Mouse (Mus musculus) CH12.LX (cell line): Measurements from ENCODE around the gene Apoc2.

ENCODE experiments used
- CHD1 ChIP-seq: IDR thresholded peaks from 2 replicates; pipeline ENCODE4 v1.6.1; 2012; ENCODE audit warnings: low read depth, low read length, improper control_type of control experiment, inconsistent platforms
- CTCF ChIP-seq, 2 experiments: IDR thresholded peaks in 1 of 2; conservative IDR thresholded peaks in 1 of 2; 2 replicates each; pipeline ENCODE4 v1.5.1; 2011 to 2012; ENCODE audit warnings: low read depth in 2 of 2, low read length in 2 of 2, improper control_type of control experiment in 1 of 2, inconsistent platforms in 1 of 2, mild to moderate bottlenecking in 1 of 2, moderate library complexity in 1 of 2
- E2F4 ChIP-seq: IDR thresholded peaks from 2 replicates; pipeline ENCODE4 v1.6.1; 2011; ENCODE audit warnings: low read depth, low read length, improper control_type of control experiment; ENCODE audit not compliant: insufficient replicate concordance
- EP300 ChIP-seq: IDR thresholded peaks from 2 replicates; pipeline ENCODE4 v1.6.1; 2011; ENCODE audit warnings: low read length, improper control_type of control experiment
- MEF2A ChIP-seq: IDR thresholded peaks from 2 replicates; pipeline ENCODE4 v1.6.1; 2014; ENCODE audit warnings: low read depth, mild to moderate bottlenecking, inconsistent platforms, low read length, improper control_type of control experiment, borderline replicate concordance
- NELFE ChIP-seq: IDR thresholded peaks from 2 replicates; pipeline ENCODE4 v1.6.1; 2011; ENCODE audit warnings: low read depth, low read length, improper control_type of control experiment
- POLR2A ChIP-seq: IDR thresholded peaks from 2 replicates; pipeline ENCODE4 v1.6.1; 2011; ENCODE audit warnings: low read depth, mild to moderate bottlenecking, improper control_type of control experiment, low read length
- USF2 ChIP-seq: conservative IDR thresholded peaks from 2 replicates; pipeline ENCODE4 v1.6.1; 2011; ENCODE audit warnings: low read depth, low read length, improper control_type of control experiment
- ZKSCAN1 ChIP-seq: IDR thresholded peaks from 2 replicates; pipeline ENCODE4 v1.6.1; 2012; ENCODE audit warnings: low read depth, inconsistent platforms, low read length, improper control_type of control experiment, borderline replicate concordance
- ZMIZ1 ChIP-seq: IDR thresholded peaks from 2 replicates; pipeline ENCODE4 v1.6.1; 2012; ENCODE audit warnings: low read depth, mild to moderate bottlenecking, inconsistent platforms, low read length, improper control_type of control experiment
- ZNF384 ChIP-seq: IDR thresholded peaks from 2 replicates; pipeline ENCODE4 v1.6.1; 2012; ENCODE audit warnings: low read depth, low read length, improper control_type of control experiment, inconsistent platforms

DNA sequence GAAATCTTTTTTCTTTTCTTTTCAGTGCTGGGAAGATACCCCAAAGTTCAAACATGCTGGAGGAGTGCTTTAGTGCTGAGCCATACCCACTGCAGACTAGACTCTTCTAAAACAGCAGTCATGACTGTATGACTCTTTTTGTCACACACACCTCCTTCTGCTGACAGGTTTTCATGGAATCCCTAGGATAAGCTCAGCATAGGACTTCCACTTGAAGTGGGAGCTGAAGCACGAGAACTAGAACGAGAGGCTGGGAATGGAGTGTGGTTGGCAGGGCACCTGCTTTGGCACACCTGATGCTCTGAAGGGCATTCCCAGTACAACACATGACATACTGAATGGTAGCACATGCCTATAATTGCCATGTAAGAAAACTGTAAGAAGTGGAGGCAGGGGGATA, 25.1 kb downstream of the Apoc2 start:
- TF ChIP-seq CTCF (conservative IDR thresholded peaks at IDR 0.05 in 1 of 2, IDR thresholded peaks at IDR 0.05 in 1 of 2; ENCODE audit: low read depth in 2 of 2, low read length in 2 of 2) = no peak
- no peak for TF ChIP-seq E2F4
- no peak for TF ChIP-seq USF2
- no peak for TF ChIP-seq MEF2A
- TF ChIP-seq EP300 = no peak
- no peak for TF ChIP-seq ZMIZ1
- TF ChIP-seq CHD1 = no peak
- TF ChIP-seq POLR2A = no peak
- no peak for TF ChIP-seq NELFE
- TF ChIP-seq ZNF384 = no peak
- no peak for TF ChIP-seq ZKSCAN1
